Mouse (Mus musculus) stomach, postnatal 0 days (tissue): ENCODE results near the gene Prkd3.

Experiments
- CTCF ChIP-seq: IDR thresholded peaks from 2 replicates; pipeline ENCODE4 v1.5.1; 2016; ENCODE audit warnings: antibody characterized with exemption, low read depth, mild to moderate bottlenecking, moderate library complexity
- EP300 ChIP-seq: optimal IDR thresholded peaks from 2 replicates; pipeline ENCODE3; 2016; ENCODE audit warnings: antibody characterized with exemption

DNA sequence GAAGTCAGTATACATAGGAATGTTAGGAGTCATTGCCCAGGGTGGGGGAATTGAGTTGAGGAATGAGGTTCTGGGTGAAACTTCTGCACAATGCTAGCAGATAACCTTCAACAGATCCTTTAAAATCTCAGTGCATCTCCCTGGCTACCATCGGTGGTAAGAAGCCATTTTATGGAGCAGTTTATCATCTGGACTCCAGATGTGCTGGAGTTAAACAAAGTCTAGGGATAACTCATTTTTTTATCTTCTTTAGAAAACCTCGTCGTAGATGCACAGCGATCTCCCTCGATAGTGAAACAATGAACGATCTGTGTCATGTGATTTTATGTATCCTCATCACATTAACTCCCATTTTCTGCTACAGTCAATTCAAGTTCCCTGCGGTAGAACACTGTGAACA, 48.0 kb upstream of the Prkd3 start:
- TF ChIP-seq CTCF (no peak), EP300 (no peak)
